Mouse (Mus musculus): ENCODE results near the gene Hyal2.
A peak's percentile ranks its signal among the peaks of the same experiment; 100 is the strongest.

Gene Hyal2

GRCm38 (mm10) chr9:107567702-107568319, at the start of gene Hyal2:
Hyal2 (plus strand) TSS chr9:107567945.
- DNase-seq: no peak

DNA sequence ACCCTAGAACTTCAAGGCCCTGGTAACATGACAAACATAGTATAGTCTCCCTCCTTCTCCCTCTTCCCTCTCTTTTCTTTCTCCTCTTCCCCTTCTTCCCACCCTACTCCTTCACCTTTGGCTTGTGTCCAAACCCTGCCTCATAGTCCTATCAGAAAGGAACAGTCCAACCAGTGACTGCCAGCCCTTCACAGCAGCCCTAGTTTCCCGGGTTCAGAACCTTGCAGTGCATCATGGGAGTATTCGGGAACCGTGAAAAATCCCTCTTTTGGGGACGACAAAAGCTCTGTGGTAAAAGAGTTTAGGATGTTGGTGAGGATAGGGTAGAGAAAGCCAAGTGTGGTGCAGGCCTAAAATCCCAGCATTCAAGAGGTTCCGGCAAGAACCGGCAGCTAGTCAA, 47.4 kb upstream of the Hyal2 start:
- DNase-seq: no peak

DNA sequence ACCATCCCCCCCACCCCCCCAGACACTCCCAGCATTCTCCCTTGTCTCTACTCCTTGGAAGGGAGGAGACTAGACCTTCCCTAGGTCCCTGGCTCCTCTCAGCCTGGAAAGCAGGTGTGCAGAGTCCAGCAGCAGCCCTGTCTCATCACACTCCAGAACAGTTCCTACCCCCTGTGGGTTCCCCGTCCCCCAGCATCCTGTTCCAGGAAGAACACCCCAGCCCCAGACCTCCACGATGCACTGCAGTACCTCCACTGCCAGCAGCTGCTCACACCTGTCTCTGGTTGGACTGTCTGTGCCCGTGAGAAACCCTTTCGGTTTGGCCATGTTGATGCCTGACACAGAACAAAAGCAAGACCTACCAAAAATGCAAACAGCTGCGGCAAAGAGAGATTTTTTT, 46.6 kb upstream of the Hyal2 start:
- DNase-seq: no peak

DNA sequence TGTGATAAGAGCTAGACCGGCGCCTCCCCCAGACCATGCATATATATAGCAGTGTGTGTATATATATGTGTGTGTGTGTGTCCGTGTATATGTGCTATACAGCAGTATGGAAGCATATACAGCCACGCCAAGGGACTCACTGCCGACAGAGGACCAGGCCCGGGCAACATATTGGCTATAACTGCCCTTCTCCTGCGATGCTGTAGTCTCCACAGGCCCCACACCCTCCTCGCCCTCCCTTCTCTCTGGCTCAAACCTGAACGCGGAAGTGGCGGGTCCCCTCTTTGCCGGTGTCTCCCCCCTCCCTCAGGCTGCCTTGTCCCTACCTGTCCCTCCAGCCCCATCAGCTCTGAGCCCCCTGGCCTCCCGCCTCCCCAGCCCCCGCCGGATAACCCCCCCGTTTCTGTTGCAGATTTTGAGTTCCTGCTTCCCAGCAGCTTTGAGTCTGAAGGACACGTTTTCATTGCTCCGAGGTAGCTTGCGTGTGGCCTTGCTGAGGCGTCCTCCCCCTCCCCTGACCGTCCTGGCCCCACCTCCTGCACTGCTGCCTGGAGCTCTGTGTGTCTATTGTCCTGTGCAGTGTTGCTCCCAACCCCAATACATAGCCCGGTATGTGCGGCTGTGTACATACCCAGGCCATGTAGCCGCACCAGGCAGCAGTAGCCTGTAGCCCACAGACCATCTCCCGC, 45.9 kb upstream of the Hyal2 start:
- no peak for DNase-seq

GRCm38 (mm10) chr9:107522400-107522711, 45.4 kb upstream of the Hyal2 start:
- DNase-seq: no peak

DNA sequence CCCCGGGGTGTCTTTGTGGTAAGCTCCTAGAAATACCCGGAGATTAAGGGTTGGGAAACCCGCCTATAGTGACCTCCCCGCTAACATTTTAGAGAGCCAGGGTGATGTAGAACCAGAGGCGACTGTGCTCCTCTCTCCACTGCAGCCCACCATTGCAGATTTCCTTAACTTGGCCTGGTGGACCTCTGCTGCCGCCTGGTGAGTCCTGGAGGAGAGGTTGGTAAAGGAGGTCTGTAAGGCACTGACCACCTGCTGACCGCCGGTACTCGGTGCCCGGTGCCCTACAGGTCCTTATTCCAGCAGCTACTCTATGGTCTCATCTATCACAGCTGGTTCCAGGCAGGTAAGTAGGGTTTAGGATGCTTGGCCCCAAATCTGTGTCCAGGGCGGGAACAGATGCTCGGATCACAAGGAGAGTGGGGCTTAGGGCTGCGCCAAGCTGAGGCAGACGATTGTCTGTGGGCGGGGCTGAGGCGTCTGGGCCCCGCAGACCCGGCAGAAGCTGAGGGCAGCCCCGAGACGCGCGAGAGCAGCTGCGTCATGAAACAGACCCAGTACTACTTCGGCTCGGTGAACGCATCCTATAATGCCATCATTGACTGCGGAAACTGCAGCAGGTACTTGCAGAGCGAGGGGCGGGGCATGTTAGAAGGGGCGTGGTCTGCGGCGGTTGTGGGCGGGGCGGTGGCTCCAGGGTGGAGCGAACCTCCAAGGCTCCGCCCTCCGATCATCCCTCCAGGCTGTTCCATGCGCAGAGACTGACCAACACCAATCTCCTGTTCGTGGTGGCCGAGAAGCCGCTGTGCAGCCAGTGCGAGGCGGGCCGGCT, 41.3 kb upstream of the Hyal2 start:
- DNase-seq: peak; percentile 65

DNA sequence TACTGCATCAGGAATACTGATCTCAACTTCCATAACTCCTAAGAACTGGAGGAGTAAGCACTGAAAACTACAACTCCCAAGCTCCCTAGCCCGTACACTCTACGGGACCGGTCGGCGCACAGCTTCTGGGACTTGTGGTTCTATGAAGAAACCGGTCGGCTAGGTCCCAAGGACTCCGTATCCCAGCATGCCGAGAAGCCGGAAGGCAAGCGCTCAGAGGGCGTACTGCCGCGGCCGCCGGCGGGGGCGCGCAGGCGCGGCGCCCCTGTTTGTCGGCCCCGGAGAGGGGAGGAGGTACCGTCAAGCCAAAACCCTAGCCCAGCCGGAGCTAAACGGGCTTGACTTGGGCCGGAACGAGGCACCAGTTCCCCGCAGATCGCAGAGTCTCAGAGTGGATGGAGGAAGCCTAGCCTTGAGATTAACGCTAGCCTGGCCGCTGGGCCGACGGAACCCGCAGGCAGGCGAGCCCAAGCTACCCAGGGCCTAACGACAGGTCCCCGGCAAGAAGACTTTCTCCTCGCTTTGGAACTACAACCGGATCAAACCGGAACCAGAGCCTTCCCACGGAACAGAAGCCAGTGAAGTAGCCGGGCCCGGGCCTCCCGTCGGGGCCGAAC, 33.8 kb upstream of the Hyal2 start, which contains the start of gene Tmem115:
TSS of gene Tmem115 (plus strand) at position 155 of the 617 bp plus-strand sequence.
- peak; percentile 98 for DNase-seq

GRCm38 (mm10) chr9:107534408-107535202, 33.1 kb upstream of the Hyal2 start:
- no peak for DNase-seq

GRCm38 (mm10) chr9:107538231-107538630, 29.5 kb upstream of the Hyal2 start:
- DNase-seq: no peak

GRCm38 (mm10) chr9:107538711-107539110, 29.0 kb upstream of the Hyal2 start:
- DNase-seq: no peak

DNA sequence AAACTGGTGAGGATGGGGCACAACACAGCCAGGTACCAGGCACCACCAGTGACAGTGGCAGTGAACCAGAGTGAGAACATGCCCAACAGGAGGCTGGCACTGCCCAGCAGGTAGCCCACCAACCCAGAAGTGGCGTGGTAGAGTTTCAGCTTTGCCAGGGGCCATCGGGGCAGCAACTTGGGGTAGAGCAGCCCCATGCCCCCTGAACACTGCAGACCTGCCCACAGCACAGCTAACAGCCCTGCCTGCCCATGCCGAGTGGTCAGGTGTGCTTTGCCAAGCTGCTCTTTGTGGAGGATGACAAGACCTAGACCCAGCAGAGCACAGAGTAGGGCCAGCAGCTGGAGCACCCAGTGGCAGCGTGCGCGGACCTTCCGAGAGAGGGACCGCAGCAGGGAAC, 27.8 kb upstream of the Hyal2 start:
- no peak for DNase-seq

DNA sequence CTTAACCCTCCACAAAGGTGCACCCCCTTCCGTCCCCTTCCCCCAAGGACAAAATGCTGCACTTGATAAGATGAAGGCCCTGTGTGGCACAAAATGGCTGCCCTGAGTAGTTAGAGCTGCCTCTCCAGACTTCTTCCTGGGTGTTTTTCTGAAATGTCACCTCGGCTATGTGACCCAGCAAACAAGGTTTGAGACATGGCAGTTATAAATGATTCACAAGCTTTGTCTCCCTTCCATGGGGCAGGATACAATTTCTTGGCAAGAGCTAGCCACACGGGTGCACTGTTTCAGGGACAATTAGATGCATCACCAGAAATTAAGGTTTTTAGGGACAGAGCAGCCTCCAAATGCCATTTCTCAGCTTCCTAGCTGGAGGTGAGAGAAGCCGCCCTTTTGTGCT, 27.3 kb upstream of the Hyal2 start:
- no peak for DNase-seq

GRCm38 (mm10) chr9:107541005-107541404, 26.7 kb upstream of the Hyal2 start:
- no peak for DNase-seq

DNA sequence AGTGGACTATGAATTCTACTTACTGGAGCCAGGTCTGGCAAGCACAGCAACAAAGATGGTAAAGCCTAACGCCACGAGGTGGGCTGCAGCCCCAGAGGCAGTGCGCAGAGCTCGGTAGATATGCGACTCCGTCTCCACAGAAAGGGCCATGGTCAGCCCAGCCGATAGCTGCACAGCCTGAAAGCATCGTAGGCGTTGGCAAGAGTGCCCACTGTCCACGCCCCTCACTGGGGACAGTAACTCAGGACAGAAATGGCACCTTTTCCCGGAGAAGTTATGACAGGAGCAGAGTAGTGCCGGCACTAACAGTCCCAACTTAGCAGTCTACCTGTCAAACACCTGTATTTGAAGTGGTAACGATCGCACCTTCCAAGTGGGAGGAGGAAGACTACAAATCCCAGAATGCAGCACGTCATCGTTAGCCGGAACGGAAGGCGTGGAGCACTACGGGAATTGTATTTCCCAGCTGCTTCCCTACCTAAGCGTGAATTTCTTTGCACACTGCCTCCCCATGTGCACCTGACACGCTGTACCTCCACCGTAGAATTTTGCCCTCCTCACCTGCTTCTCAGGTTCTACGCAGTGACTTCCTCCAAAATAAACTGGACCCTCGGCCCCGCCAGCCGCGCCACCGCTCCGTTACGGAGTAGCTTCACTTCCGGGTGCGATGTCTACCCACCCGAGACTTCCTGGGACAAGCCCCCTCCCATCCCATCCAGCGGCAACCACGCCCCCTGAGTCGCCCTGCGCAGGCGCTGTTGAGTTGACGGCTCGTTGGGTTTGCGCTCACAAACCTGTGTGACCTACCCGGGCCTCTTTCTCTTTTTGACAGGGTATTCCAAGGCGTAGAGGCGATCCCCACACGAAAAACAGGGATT, 26.0 kb upstream of the Hyal2 start, which contains the start of the genes Cyb561d2 and Nprl2:
TSS of gene Cyb561d2 (minus strand) at position 720 of the 878 bp plus-strand sequence.
TSS of gene Nprl2 (plus strand) at position 753 of the 878 bp plus-strand sequence.
- peak; percentile 96 for DNase-seq

DNA sequence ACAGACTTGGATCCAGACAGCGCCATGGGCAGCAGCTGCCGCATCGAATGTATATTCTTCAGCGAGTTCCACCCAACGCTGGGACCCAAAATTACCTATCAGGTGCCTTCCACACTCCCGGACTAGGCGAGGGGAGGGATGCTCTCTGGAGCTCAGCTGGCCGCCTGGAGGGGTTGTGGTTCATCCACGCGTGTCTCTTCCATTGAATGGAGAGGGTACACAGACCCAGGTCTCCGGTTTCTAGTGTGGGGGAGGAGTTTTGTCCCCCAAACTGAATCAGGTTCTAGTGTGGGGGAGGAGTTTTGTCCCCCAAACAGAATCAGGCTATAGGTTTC, 25.4 kb upstream of the Hyal2 start:
- DNase-seq: no peak

- no peak for DNase-seq
Observed at GRCm38 (mm10) chr9:107542721-107543120, 25.0 kb upstream of the Hyal2 start.

GRCm38 (mm10) chr9:107543299-107543698, 24.4 kb upstream of the Hyal2 start:
- DNase-seq: no peak

DNA sequence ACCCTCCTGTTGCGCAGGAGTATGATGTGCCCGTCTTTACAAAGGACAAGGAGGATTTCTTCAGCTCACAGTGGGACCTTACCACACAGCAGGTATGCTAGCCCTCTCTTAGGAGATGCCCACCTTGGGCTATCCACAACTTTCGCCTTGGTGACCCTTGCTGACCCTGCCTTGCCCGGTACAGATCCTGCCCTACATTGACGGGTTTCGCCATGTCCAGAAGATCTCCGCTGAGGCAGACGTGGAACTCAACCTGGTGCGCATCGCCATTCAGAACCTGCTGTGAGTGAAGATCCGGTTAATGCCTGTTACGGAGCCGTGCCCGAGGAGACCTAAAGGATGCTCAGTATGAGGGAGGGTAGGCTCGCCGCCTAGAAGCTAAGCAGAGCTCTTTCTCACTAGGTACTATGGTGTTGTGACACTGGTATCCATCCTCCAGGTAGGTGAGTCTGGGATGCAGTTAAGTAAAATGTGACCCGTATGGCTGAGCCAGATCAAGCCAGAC, 23.5 kb upstream of the Hyal2 start:
- no peak for DNase-seq

- DNase-seq: no peak
Observed at GRCm38 (mm10) chr9:107544729-107545128, 23.0 kb upstream of the Hyal2 start.

DNA sequence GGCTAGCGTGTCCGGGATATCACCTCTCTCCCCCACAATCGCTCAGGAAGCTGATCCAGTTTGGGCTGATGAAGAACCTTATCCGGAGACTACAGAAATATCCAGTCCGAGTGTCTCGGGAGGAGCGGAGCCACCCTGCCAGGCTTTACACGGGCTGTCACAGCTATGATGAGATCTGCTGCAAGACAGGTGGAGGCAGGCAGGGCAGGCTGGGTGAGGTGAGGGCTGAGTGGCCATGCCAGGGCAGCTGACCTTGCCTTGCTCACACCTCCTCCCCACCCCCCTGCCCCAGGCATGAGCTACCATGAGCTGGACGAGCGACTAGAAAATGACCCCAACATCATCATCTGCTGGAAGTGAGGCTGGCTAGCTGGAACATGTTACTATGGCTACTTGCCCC, 22.5 kb upstream of the Hyal2 start:
- no peak for DNase-seq

DNA sequence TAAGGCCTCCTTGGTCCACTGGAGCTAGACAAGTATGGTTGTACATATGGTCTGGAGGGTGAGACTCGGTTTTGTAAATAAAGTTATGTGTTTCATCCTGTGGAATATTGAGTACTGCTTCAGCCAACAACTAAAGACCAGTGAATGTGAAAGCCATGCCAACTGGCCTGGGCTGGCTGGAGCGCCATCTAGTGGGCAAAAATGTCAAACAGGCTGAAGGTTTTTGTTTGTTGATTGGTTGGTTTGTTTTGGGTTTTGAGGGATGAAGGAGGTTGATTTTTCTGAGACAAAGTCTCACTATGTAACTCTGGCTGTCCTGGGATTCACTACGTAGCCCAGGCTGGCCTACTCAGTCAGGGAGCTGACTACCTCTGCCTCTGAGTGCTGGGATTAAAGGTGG, 22.1 kb upstream of the Hyal2 start:
- peak; percentile 53 for DNase-seq

Data from right cerebral cortex, adult 18-20 months (tissue).